Mouse (Mus musculus) megakaryocyte-erythroid progenitor cell, adult 5-6 weeks (primary cell): ENCODE data around the gene Mecp2. TPM values are rescaled to one million over a fixed set of nuclear protein-coding genes. Genes with fewer than 3 reads are reported as not detected.
A peak's percentile ranks its signal among the peaks of the same experiment; 100 is the strongest.

ENCODE experiments used
- ATAC-seq: replicated peaks from 2 replicates; pipeline ENCODE4 v1.8.0; 2016; ENCODE audit warnings: mild to moderate bottlenecking, inconsistent platforms; ENCODE audit not compliant: severe bottlenecking, poor library complexity, low FRiP score, low TSS enrichment
- total RNA-seq, 2 experiments: library from RNA; stranded (forward) in 1 of 2; stranded (reverse) in 1 of 2; fragments of 200-1000, 215-1000 nt in 1 of 2; fragments of >200 nt in 1 of 2; fragmentation: Nextera tagmentation in 1 of 2; gene quantifications; 2 replicates each; pipeline ENCODE4 v1.2.3; 2014 to 2017

Gene Mecp2
- total RNA-seq, 2 experiments from 2014 or later: 12.9 to 22.9 TPM

GRCm38 (mm10) chrX:74023188-74024049 lies 111.7 kb downstream of the Mecp2 start, which contains the start of gene Irak1:
Gene Irak1, minus strand, starts transcription at chrX:74023918.
- peak; percentile 86 for ATAC-seq

GRCm38 (mm10) chrX:74022795-74023187 lies 112.4 kb downstream of the Mecp2 start:
- 0 out of 2 replicates have a peak, but pooled peaks have one; percentile 5 for ATAC-seq

GRCm38 (mm10) chrX:74014597-74014996 lies 120.6 kb downstream of the Mecp2 start:
- no peak for ATAC-seq

- ATAC-seq: no peak
These were observed 127.1 kb downstream of the Mecp2 start for GRCm38 (mm10) chrX:74008063-74008462.

- no peak for ATAC-seq
These were observed 128.8 kb downstream of the Mecp2 start for GRCm38 (mm10) chrX:74006401-74006800.

- no peak for ATAC-seq
These were observed 131.5 kb downstream of the Mecp2 start for GRCm38 (mm10) chrX:74003644-74004043.

- ATAC-seq: no peak
These were observed 134.1 kb downstream of the Mecp2 start for GRCm38 (mm10) chrX:74001024-74001423.

- peak; percentile 97 for ATAC-seq
These were observed 136.0 kb downstream of the Mecp2 start for GRCm38 (mm10) chrX:73998911-73999869.

- no peak for ATAC-seq
These were observed 157.4 kb downstream of the Mecp2 start for GRCm38 (mm10) chrX:73977783-73978182.

Other genes with a start within 250 kb of the Mecp2 start
- not detected in 2 replicates for gene Avpr2, start 243.3 kb downstream of the Mecp2 start, total RNA-seq (2014; fragmentation: Nextera tagmentation)
- not detected in 2 replicates for gene Avpr2, start 243.3 kb downstream of the Mecp2 start, total RNA-seq (2017)
- not detected in 2 replicates for gene L1cam, start 239.3 kb downstream of the Mecp2 start, total RNA-seq (2014; fragmentation: Nextera tagmentation)
- 0.15 and 2.0 TPM in 2 replicates for gene L1cam, start 239.3 kb downstream of the Mecp2 start, total RNA-seq (2017)
- 27.6 and 32.5 TPM in 2 replicates for gene Arhgap4, start 213.5 kb downstream of the Mecp2 start, total RNA-seq (2014; fragmentation: Nextera tagmentation)
- gene Arhgap4, start 213.5 kb downstream of the Mecp2 start, total RNA-seq (2017): 13.7 and 20.1 TPM in 2 replicates
- gene Naa10, start 213.4 kb downstream of the Mecp2 start, total RNA-seq (2014; fragmentation: Nextera tagmentation): 224 and 245 TPM in 2 replicates
- 150 TPM in 2 replicates for gene Naa10, start 213.4 kb downstream of the Mecp2 start, total RNA-seq (2017)
- gene Renbp, start 204.5 kb downstream of the Mecp2 start, total RNA-seq (2014; fragmentation: Nextera tagmentation): 3.3 and 7.6 TPM in 2 replicates
- 6.9 and 11.0 TPM in 2 replicates for gene Renbp, start 204.5 kb downstream of the Mecp2 start, total RNA-seq (2017)
- 159 and 169 TPM in 2 replicates for gene Hcfc1, start 169.0 kb downstream of the Mecp2 start, total RNA-seq (2014; fragmentation: Nextera tagmentation)
- gene Hcfc1, start 169.0 kb downstream of the Mecp2 start, total RNA-seq (2017): 56.1 and 78.7 TPM in 2 replicates
- gene Irak1, start 111.4 kb downstream of the Mecp2 start, total RNA-seq (2014; fragmentation: Nextera tagmentation): 74.9 and 81.2 TPM in 2 replicates
- 43.2 and 48.7 TPM in 2 replicates for gene Irak1, start 111.4 kb downstream of the Mecp2 start, total RNA-seq (2017)
- gene Opn1mw, start 7.9 kb downstream of the Mecp2 start, total RNA-seq (2014; fragmentation: Nextera tagmentation): not detected in 2 replicates
- gene Opn1mw, start 7.9 kb downstream of the Mecp2 start, total RNA-seq (2017): not detected in 2 replicates
- gene Tex28, start 32.5 kb upstream of the Mecp2 start, total RNA-seq (2014; fragmentation: Nextera tagmentation): not detected in 2 replicates
- not detected in 2 replicates for gene Tex28, start 32.5 kb upstream of the Mecp2 start, total RNA-seq (2017)
- gene Tktl1, start 41.9 kb upstream of the Mecp2 start, total RNA-seq (2014; fragmentation: Nextera tagmentation): not detected in 2 replicates
- gene Tktl1, start 41.9 kb upstream of the Mecp2 start, total RNA-seq (2017): not detected in 2 replicates
- 118 and 156 TPM in 2 replicates for gene Flna, start 114.5 kb upstream of the Mecp2 start, total RNA-seq (2014; fragmentation: Nextera tagmentation)
- gene Flna, start 114.5 kb upstream of the Mecp2 start, total RNA-seq (2017): 299 and 337 TPM in 2 replicates
- gene Emd, start 119.3 kb upstream of the Mecp2 start, total RNA-seq (2014; fragmentation: Nextera tagmentation): 67.1 and 96.2 TPM in 2 replicates
- gene Emd, start 119.3 kb upstream of the Mecp2 start, total RNA-seq (2017): 74.5 and 113 TPM in 2 replicates
- 4,546 and 4,933 TPM in 2 replicates for gene Rpl10, start 135.4 kb upstream of the Mecp2 start, total RNA-seq (2014; fragmentation: Nextera tagmentation)
- 1,280 and 1,947 TPM in 2 replicates for gene Rpl10, start 135.4 kb upstream of the Mecp2 start, total RNA-seq (2017)
- gene Taz, start 146.5 kb upstream of the Mecp2 start, total RNA-seq (2014; fragmentation: Nextera tagmentation): 37.9 and 62.6 TPM in 2 replicates
- gene Taz, start 146.5 kb upstream of the Mecp2 start, total RNA-seq (2017): 37.0 and 41.7 TPM in 2 replicates
- gene Dnase1l1, start 147.0 kb upstream of the Mecp2 start, total RNA-seq (2014; fragmentation: Nextera tagmentation): 12.9 and 22.9 TPM in 2 replicates
- gene Dnase1l1, start 147.0 kb upstream of the Mecp2 start, total RNA-seq (2017): 15.6 and 28.0 TPM in 2 replicates
- 91.6 and 95.2 TPM in 2 replicates for gene Atp6ap1, start 161.7 kb upstream of the Mecp2 start, total RNA-seq (2014; fragmentation: Nextera tagmentation)
- gene Atp6ap1, start 161.7 kb upstream of the Mecp2 start, total RNA-seq (2017): 72.2 and 111 TPM in 2 replicates
- gene Gdi1, start 169.6 kb upstream of the Mecp2 start, total RNA-seq (2014; fragmentation: Nextera tagmentation): 105 and 125 TPM in 2 replicates
- gene Gdi1, start 169.6 kb upstream of the Mecp2 start, total RNA-seq (2017): 12.9 and 19.3 TPM in 2 replicates
- gene Fam50a, start 177.7 kb upstream of the Mecp2 start, total RNA-seq (2014; fragmentation: Nextera tagmentation): 32.6 and 39.6 TPM in 2 replicates
- 62.1 and 75.4 TPM in 2 replicates for gene Fam50a, start 177.7 kb upstream of the Mecp2 start, total RNA-seq (2017)
- gene Plxna3, start 193.7 kb upstream of the Mecp2 start, total RNA-seq (2014; fragmentation: Nextera tagmentation): 3.9 and 14.8 TPM in 2 replicates
- 0.80 TPM in 2 replicates for gene Plxna3, start 193.7 kb upstream of the Mecp2 start, total RNA-seq (2017)
- gene Lage3, start 218.3 kb upstream of the Mecp2 start, total RNA-seq (2014; fragmentation: Nextera tagmentation): 62.4 and 101 TPM in 2 replicates
- gene Lage3, start 218.3 kb upstream of the Mecp2 start, total RNA-seq (2017): 29.6 and 35.2 TPM in 2 replicates
- 35.0 and 64.6 TPM in 2 replicates for gene Ubl4a, start 237.9 kb upstream of the Mecp2 start, total RNA-seq (2014; fragmentation: Nextera tagmentation)
- gene Ubl4a, start 237.9 kb upstream of the Mecp2 start, total RNA-seq (2017): 14.1 and 24.5 TPM in 2 replicates
- gene Slc10a3, start 238.0 kb upstream of the Mecp2 start, total RNA-seq (2014; fragmentation: Nextera tagmentation): 6.7 and 16.4 TPM in 2 replicates
- gene Slc10a3, start 238.0 kb upstream of the Mecp2 start, total RNA-seq (2017): 11.5 and 11.6 TPM in 2 replicates